Mouse (Mus musculus) stomach, embryonic 14.5 days (tissue): ENCODE measurements around the gene Romo1. TPM values are rescaled to one million over a fixed set of nuclear protein-coding genes. Genes with fewer than 3 reads are reported as not detected.

Experiments
- ATAC-seq: fragments of 200-750 bp; cut with Nextera tagmentation; 2 replicates; pipeline ENCODE4 v1.8.0; 2017; ENCODE audit warnings: low read depth, moderate TSS enrichment; ENCODE audit not compliant: insufficient number of reproducible peaks, insufficient read depth, low FRiP score
- H3K27ac ChIP-seq: fragments of 300-500 bp; sonication (generic); 2 replicates; pipeline ENCODE4 v1.5.1; 2014; ENCODE audit warnings: mild to moderate bottlenecking, low read length, moderate library complexity, mixed read lengths
- H3K27me3 ChIP-seq: fragments of 300-500 bp; sonication (generic); 2 replicates; pipeline ENCODE4 v1.6.1; 2014; ENCODE audit warnings: low read length, control low read depth, mixed read lengths; ENCODE audit not compliant: control insufficient read depth, insufficient read depth
- H3K36me3 ChIP-seq: fragments of 300-500 bp; sonication (generic); 2 replicates; pipeline ENCODE4 v1.6.1; 2014; ENCODE audit warnings: mild to moderate bottlenecking, control low read depth, low read length, moderate library complexity, mixed read lengths; ENCODE audit not compliant: control insufficient read depth, insufficient read depth
- H3K4me1 ChIP-seq: fragments of 300-500 bp; sonication (generic); 2 replicates; pipeline ENCODE4 v1.6.1; 2014; ENCODE audit warnings: low read length, control low read depth, mixed read lengths; ENCODE audit not compliant: control insufficient read depth, insufficient read depth
- H3K4me2 ChIP-seq: fragments of 300-500 bp; sonication (generic); replicated peaks from 2 replicates; pipeline ENCODE4 v1.6.1; 2014; ENCODE audit warnings: low read depth, low read length, control low read depth
- H3K4me3 ChIP-seq: fragments of 300-500 bp; sonication (generic); 2 replicates; pipeline ENCODE4 v1.5.1; 2014; ENCODE audit warnings: low read depth, low read length, control low read depth
- H3K9ac ChIP-seq: fragments of 300-500 bp; sonication (generic); replicated peaks from 2 replicates; pipeline ENCODE4 v1.6.1; 2014; ENCODE audit warnings: low read depth, mild to moderate bottlenecking, control low read depth, low read length, moderate library complexity, mixed read lengths
- H3K9me3 ChIP-seq: fragments of 300-500 bp; sonication (generic); 2 replicates; pipeline ENCODE4 v1.6.1; 2016; ENCODE audit warnings: low read depth, low read length, control low read depth; ENCODE audit not compliant: control insufficient read depth
- WGBS: fragments of 180-500 bp; shearing (Covaris S2); extraction: QIAGEN DNeasy Blood & Tissue Kit; methylation state at CpG from one replicate; pipeline ENCODE4 v1.1.7; 2014; 5-methylcytosine and 5-hydroxymethylcytosine counted together
- polyA plus RNA-seq: library from polyadenylated mRNA; unstranded; fragments of >200 nt; fragmentation: Nextera tagmentation; extraction: Ambion mirVana; gene quantifications from 2 replicates; pipeline ENCODE4 v1.2.1, GENCODE M21; 2014

Romo1 gene
- polyA plus RNA-seq, 1 experiment from 2014 or later = 418 TPM

DNA sequence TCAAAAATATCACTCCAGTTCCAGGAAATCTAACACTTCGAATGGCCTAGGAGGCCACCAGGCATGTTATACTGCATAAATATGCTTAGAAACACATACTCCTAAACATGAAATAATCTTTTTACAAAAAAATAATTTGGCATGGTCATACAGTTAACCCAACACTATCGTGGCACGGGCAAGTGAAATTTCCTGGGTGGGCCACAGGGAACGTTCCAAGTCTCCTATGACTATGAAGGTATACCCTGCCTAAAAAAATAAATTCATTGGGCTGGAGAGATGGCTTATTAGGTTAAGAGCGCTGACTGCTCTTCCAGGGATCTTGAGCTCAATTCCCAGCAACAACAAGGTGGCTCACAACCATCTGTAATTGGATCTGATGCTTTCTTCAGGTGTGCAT lies 22.7 kb downstream of the Romo1 start:
- Histone ChIP-seq H3K4me3 (no peak overlapping the region), H3K4me1 (no peaks in the 10 kb centered on the region), H3K36me3 (peaks cover 82% of the 10 kb centered on the region), H3K27me3 (no peaks in the 10 kb centered on the region), H3K4me2 (no peak overlapping the region), H3K9me3 (no peaks in the 10 kb centered on the region), H3K27ac (no peak overlapping the region), H3K9ac (no peak overlapping the region)
- no peak for ATAC-seq
- 95% methylated on average over 5 of the region's 5 CpGs for WGBS

DNA sequence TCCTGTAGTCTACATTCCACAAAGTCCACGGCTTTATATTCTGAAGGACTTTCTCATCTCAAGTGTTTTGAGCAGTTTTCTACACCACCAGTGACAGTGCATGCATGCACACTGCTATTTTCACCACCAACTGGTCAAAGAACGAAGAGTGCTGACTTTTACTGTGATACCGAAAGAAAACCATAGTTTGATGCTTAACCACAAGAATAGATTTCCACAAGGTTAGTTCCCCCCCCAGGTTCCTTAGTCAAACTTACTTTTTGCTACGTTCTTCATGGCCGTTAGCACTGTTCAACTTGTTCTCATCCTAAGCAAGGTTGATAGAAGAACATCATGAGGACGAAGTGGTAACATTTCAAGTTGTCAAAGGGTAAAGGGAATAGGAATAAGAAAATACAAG lies 33.2 kb downstream of the Romo1 start:
- no peak for ATAC-seq
- no peak overlapping the region for H3K4me2 ChIP-seq
- peaks cover 57% of the 10 kb centered on the region for H3K36me3 ChIP-seq
- no peak overlapping the region for H3K9ac ChIP-seq
- no peaks in the 10 kb centered on the region for H3K9me3 ChIP-seq
- 79% methylated on average over 6 of the region's 6 CpGs for WGBS
- no peak overlapping the region for H3K27ac ChIP-seq
- H3K27me3 ChIP-seq = no peaks in the 10 kb centered on the region
- peaks cover 12% of the 10 kb centered on the region; the same call in 1 of the 2 replicates for H3K4me1 ChIP-seq
- H3K4me3 ChIP-seq = peak overlapping the region; percentile 5; the same call in 1 of the 2 replicates

DNA sequence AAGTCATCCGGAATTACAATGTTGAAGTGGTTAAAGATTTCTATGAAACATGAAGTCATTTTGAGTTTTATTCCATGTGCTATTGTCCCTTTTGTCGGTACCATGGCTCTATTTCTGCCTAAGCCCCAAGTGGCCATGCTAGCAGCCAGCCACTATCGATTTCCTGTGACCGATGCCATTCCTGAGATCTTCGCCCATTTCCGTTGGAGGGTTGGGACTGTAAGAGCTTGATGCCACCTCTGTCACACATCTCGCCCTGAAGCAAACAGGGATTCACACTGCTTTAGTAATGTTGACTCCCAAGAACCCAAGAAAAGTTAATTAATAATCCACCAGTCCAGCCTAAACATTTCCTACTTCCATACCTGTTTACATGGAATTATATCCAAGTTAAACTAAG lies 33.8 kb downstream of the Romo1 start:
- H3K27ac ChIP-seq = no peak overlapping the region
- H3K4me2 ChIP-seq = peak overlapping the region; percentile 95
- H3K4me3 ChIP-seq = peak overlapping the region; percentile 76; the same call in 1 of the 2 replicates
- 68% methylated on average over 7 of the region's 7 CpGs for WGBS
- H3K9ac ChIP-seq = no peak overlapping the region
- no peaks in the 10 kb centered on the region for H3K9me3 ChIP-seq
- no peaks in the 10 kb centered on the region for H3K27me3 ChIP-seq
- no peak for ATAC-seq
- peaks cover 53% of the 10 kb centered on the region for H3K36me3 ChIP-seq
- peaks cover 12% of the 10 kb centered on the region; the same call in 1 of the 2 replicates for H3K4me1 ChIP-seq

DNA sequence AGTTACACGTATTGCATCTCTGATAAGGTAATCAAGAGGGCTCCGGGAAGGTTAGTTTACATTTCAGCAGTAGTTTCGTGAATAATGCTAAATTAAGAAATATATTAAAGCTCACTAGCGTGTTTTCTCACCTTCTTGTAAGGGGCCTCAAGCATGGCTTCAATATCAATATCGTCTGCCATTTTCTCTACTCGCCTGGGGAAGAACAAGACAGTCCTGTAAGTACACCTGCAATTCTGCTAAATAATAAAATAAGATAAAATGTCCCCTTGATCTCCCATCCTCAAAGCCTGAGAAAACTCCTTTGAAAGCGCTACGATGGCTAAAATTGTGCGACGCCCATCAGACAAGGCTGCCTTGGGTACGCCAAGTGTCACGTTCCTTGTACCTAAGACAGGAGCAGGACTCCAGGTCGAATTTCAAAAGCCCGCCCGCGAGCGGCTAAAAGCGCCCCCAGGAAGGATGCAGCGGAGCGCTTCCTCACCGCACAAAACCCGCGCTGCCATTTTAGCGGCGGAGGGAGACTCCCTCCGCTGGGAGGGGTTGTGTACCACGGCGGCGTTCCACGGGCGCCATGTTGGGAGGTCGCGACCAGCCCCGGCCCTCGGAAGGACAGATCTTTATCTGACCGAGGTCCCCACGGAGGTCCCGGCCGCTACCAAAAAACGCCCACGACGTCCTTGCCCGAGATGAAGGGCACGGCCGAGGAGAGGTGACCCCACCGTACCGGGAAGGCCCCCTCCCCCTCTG lies 35.4 kb downstream of the Romo1 start:
- Histone ChIP-seq H3K27ac (peak overlapping the region; percentile 97), H3K36me3 (peaks cover 41% of the 10 kb centered on the region), H3K4me2 (peak overlapping the region; percentile 95), H3K9ac (peak overlapping the region; percentile 98), H3K27me3 (no peaks in the 10 kb centered on the region), H3K4me3 (peak overlapping the region; percentile 76), H3K9me3 (no peaks in the 10 kb centered on the region), H3K4me1 (peaks cover 12% of the 10 kb centered on the region; the same call in 1 of the 2 replicates)
- peak; percentile 50; the same call in 1 of the 2 replicates for ATAC-seq
- under 1% methylated on average over 47 of the region's 47 CpGs for WGBS

DNA sequence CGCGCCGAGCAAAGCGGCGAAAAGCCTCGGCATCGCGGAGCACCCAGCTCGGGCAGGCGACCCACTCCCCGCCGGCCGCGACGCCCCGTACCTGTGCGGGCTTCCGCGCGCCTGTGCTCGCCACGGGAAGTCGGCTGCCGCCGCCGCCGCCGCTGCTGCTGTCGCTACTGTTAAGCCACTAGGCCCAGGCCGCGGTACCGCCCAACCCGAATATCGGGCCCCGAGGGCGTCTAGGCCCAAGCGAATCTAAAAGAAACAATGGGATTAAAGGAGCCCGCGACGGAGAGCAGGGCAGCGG lies 35.9 kb downstream of the Romo1 start:
- H3K9me3 ChIP-seq = no peaks in the 10 kb centered on the region
- H3K36me3 ChIP-seq = peaks cover 36% of the 10 kb centered on the region
- ATAC-seq = 0 out of 2 replicates have a peak, but pooled peaks have one; percentile 38
- whole genome bisulfite sequencing = 0% methylated on average over 41 of the region's 41 CpGs
- H3K9ac ChIP-seq = peak overlapping the region; percentile 98
- H3K27me3 ChIP-seq = no peaks in the 10 kb centered on the region
- peak overlapping the region; percentile 97 for H3K27ac ChIP-seq
- H3K4me1 ChIP-seq = peaks cover 12% of the 10 kb centered on the region; the same call in 1 of the 2 replicates
- H3K4me2 ChIP-seq = no peak overlapping the region
- H3K4me3 ChIP-seq = peak overlapping the region; percentile 76

DNA sequence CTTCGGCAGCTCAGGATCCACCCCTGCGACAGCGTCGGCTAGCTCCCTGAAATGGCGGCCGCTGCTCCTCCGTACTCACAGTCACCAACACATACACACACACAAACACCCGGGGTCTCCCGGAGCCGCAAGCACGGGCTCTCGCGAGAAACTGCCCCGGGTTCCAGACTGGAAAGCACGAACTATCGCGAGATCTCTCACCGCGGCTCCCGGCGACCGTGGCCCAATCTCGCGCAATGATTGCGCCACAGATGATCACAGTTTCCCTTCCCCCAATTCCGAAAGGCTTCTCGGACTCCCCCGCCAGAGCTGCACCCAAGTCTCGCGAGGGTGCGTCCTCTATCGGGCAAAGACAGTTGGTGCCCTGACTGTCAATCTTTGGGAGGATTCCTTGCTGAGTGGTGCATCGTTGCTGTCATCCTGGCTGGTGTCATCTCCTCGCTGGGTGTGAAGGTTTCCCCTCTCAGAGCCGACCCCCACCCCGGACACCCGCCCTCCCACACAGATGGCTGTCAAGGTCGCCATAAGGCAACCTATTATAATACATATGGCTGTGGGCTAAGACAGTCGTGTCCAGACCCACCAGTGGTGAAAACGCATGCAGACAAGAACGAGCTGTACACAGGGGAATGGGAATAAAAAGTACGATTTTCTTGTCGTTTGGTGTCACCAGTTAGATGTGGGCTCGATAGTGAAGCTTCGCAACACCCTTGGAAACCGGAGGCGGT lies 36.4 kb downstream of the Romo1 start, which contains the start of gene Rbm39:
Gene Rbm39 (minus strand): TSS at position 145 of the 728 bp plus-strand sequence.
- Histone ChIP-seq H3K36me3 (peaks cover 31% of the 10 kb centered on the region), H3K4me2 (peak within 1 kb of the TSS; percentile 95), H3K27me3 (no peaks in the 10 kb centered on the region), H3K4me1 (peaks cover 12% of the 10 kb centered on the region; the same call in 1 of the 2 replicates), H3K9me3 (no peaks in the 10 kb centered on the region), H3K4me3 (peak within 1 kb of the TSS; percentile 76), H3K27ac (peak within 1 kb of the TSS; percentile 97), H3K9ac (peak within 1 kb of the TSS; percentile 98)
- ATAC-seq = peak; percentile 97
- under 1% methylated on average over 47 of the region's 47 CpGs for WGBS

DNA sequence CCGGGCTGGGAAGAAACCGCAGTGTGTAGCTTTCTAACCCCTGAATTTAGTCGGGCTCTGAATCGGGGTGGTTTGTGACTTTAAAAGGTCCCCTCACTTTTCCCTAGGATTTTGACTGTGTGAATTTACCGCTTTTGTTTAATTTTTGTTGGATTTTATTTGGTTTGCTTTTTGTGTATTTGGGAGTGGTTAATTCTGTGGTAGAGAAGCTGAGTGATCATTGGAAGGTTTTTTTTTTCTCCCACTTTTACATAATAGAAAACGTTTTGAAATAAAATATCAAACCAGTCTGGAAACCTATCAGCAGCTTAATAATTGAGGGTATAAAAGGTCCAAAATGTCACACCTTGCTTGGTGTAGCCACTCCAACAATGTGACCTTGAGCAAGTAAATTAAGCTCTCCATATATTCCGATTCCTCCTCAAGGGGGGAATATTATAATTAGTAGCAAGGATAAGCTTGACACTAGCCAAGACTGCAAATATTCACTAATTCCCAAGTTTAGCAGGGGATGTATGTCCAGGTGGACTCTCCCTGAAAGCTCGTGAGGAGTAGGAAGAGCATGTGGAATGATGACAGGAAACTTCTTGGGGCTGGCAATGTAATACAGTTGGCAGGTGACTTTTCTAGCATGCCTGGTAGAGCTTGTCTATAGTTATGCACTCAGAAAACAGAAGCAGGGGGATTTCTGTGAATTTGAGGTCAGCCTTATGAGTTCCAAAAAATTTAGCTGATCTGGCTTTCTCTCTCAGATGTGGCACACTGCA lies 37.2 kb downstream of the Romo1 start:
- peak overlapping the region; percentile 76 for H3K4me3 ChIP-seq
- peaks cover 12% of the 10 kb centered on the region; the same call in 1 of the 2 replicates for H3K4me1 ChIP-seq
- no peaks in the 10 kb centered on the region for H3K9me3 ChIP-seq
- H3K9ac ChIP-seq = peak overlapping the region; percentile 98
- H3K36me3 ChIP-seq = peaks cover 26% of the 10 kb centered on the region
- no peaks in the 10 kb centered on the region for H3K27me3 ChIP-seq
- peak overlapping the region; percentile 47 for H3K4me2 ChIP-seq
- peak overlapping the region; percentile 88 for H3K27ac ChIP-seq
- WGBS = 13% methylated on average over 8 of the region's 8 CpGs
- peak; percentile 8; the same call in 1 of the 2 replicates for ATAC-seq

DNA sequence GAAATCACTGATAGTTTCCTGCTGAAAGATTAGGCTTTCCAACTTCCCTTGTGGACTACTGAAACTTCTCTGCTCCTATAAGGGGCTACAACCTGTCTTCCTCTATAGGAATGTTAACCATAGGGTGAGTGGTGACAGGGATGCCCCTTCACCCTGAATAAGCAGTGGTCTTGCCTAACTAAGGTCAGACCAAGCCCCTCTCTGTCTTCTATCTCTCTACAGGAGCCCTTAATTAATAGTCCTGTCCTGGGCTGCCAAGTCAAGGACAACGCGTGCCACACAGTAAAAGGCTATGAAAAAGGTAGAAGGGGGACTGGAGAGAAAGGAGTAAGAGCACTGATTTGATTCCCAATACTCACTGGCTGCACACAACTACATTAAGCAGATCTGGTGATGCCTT lies 37.8 kb downstream of the Romo1 start:
- Histone ChIP-seq H3K4me1 (peaks cover 12% of the 10 kb centered on the region; the same call in 1 of the 2 replicates), H3K27ac (no peak overlapping the region), H3K36me3 (peaks cover 20% of the 10 kb centered on the region), H3K4me3 (no peak overlapping the region), H3K27me3 (no peaks in the 10 kb centered on the region), H3K4me2 (no peak overlapping the region), H3K9ac (no peak overlapping the region), H3K9me3 (no peaks in the 10 kb centered on the region)
- WGBS = 86% methylated on average over 2 of the region's 2 CpGs
- ATAC-seq = no peak
